Mouse (Mus musculus): ENCODE measurements around the gene Arntl. TPM values are rescaled to one million over a fixed set of nuclear protein-coding genes. Genes with fewer than 3 reads are reported as not detected.

Arntl gene
- total RNA-seq, 2 experiments from 2014 or later: 34.9 to 40.3 TPM

DNA sequence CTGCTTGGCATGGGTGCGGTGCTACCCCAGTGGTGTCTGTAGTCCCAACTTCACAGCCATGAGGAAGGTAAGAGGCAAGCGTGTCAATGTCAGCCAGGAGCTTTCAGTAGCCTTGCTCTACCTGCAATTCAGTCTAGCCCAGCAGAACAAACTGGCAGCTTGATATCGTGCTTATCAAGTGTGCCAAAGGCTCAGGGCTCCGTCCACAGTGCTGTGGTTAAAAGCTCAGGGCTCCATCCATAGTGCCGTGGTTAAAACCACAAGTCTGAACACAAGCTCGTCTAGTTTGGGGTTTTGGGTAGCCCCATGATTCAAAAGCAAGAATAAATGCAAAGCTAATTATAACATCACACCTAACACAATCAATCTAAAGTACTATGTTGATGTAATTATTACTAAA lies 87.3 kb downstream of the Arntl start:
- no peak for DNase-seq (ENCODE audit: low spot score in 2 of 2)
- no peak overlapping the region for H3K4me3 ChIP-seq
- no peak overlapping the region for H3K27ac ChIP-seq
- TF ChIP-seq CTCF (conservative IDR thresholded peaks at IDR 0.05): no peak

DNA sequence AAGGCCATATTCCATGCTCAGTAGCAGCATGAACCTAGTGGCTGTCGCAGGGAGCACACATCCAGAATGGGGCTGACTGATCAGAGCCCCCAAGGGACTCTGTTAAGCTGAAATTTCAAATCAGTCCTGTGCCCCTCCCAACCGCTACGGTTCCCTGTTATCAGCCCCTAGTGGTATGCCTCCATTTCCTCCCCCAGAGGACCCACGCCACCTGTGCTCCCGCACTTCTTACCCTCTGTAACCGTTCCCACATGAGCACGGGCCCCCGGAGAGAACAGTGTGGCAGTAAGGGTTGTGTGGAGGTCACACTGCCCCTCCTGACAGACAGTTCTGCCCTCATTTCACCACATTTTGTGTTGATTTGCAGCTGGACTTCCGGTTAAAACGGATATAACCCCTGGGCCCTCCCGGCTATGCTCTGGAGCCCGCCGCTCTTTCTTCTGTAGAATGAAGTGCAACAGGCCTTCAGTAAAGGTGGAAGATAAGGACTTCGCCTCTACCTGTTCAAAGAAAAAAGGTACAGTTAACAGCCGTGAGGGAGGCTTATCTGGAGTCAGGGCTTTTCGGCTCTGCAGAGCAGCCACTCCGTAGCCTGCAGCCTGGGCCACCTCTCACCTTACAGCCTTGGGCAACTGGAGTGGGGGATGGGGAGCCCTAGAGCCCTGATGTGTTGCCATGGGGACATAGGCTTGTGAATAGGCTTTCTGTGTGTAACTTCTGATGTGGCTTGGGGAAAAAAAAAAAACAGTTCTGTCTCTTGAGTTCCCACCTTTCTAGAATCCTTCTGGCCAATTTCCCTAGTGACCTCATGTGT lies 88.0 kb downstream of the Arntl start:
- H3K4me3 ChIP-seq: no peak overlapping the region
- H3K27ac ChIP-seq: no peak overlapping the region
- DNase-seq (ENCODE audit: low spot score in 2 of 2): no peak
- TF ChIP-seq CTCF (conservative IDR thresholded peaks at IDR 0.05): peak; percentile 25

DNA sequence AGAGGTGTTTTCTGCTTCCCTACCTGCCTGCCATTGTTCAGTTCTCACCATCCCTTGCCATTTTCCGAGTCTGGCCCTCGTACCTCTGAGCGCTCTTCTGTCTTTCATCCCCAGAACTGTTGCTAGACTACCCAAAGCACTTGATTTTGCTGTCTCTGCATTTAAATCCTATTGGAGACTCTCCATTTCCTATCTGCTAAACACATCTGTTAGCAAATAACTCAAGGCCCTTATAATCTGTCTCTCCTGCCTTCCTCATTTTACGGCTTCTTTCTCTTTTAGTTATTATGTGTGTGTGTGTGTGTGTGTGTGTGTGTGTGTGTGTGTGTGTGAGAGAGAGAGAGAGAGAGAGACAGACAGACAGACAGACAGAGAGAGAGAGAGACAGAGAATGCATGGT lies 90.5 kb downstream of the Arntl start:
- H3K27ac ChIP-seq: no peak overlapping the region
- DNase-seq (ENCODE audit: low spot score in 2 of 2): no peak
- no peak overlapping the region for H3K4me3 ChIP-seq
- no peak for TF ChIP-seq CTCF (conservative IDR thresholded peaks at IDR 0.05)

DNA sequence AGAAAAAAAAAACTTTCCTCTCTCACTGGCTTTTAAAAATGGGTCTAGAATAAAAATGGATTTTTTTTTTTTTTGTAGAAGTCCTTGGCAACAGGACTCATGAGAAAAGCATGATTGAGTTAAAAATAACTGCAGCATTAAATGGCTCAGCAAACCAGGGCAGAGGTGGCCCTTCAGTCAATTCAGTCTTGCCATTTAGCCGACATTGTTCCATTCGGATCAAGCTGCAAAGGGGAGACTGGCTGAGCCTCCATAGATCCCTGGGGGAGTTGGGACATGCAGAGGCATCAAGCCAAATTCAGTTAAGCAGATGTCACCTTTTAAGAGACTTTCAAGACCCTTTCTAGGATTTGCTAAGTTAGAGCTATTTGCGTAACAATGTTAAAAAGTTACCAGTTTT lies 102.9 kb downstream of the Arntl start:
- no peak overlapping the region for H3K4me3 ChIP-seq
- H3K27ac ChIP-seq: peak overlapping the region; percentile 60; the same call in 1 of the 2 replicates
- TF ChIP-seq CTCF (conservative IDR thresholded peaks at IDR 0.05): no peak
- no peak for DNase-seq (ENCODE audit: low spot score in 2 of 2)

DNA sequence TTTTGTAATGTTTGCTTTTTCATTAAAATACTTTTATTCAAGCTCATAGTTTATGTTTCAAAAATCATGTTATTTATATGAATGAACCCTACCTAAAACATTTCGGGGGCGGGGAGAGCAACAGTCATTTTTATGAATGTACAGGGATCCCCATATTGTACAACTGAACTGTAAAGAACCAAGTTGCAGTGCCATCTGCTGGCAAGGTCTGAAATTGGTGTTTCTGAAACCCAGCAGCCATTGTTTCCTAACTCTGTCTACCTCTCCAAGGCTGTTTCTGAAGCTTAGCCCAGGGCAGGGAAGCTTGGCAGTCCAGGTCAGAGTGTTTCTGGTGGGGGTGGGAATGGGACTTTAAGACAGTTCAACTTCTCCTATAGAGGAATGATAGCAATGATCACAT lies 104.5 kb downstream of the Arntl start:
- peak; percentile 53 to 74 for DNase-seq (ENCODE audit: low spot score in 2 of 2)
- TF ChIP-seq CTCF (conservative IDR thresholded peaks at IDR 0.05): peak; percentile 85
- Histone ChIP-seq H3K4me3 (no peak overlapping the region), H3K27ac (no peak overlapping the region)

DNA sequence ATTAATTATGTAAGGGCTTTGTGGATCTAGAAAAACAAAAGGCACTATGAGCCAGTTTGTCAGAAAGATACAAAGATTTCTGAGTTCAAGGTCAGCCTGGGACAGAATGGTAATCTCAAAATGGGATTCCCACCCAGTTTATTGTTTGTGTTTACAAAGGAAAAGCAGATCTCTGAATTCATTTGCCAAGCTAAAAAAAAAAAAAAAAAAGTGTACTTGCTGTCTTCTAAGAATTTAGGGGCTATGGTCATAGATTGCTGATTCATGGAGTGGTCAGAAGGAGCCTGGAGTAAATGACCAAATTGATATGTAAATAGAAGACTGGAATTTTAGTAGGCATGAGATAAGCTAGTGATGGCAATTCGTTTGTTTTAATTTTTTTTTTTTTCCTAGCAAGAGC lies 112.9 kb downstream of the Arntl start:
- no peak for TF ChIP-seq CTCF (conservative IDR thresholded peaks at IDR 0.05)
- DNase-seq (ENCODE audit: low spot score in 2 of 2): no peak
- Histone ChIP-seq H3K27ac (peak overlapping the region; percentile 46; the same call in 1 of the 2 replicates), H3K4me3 (no peak overlapping the region)

DNA sequence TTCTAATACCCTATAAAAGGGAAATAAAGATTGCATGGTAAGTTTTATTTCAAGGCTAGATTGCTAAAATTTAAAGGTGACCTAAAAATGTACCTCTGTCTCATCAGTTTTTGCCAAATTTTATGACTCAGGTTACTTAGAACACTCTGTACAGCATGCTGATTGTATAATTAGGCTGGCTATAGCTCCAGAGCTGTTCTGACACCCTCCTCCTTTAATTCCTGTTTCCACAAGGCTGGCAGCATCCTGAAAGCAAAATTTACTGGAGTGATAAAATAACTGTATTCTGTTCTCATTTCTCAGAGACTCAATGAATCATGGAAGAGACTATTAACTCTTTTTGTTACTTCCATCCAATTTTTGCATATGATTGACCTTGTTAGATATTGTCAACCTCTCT lies 126.8 kb downstream of the Arntl start:
- H3K4me3 ChIP-seq: no peak overlapping the region
- DNase-seq (ENCODE audit: low spot score in 2 of 2): no peak
- TF ChIP-seq CTCF (conservative IDR thresholded peaks at IDR 0.05): no peak
- H3K27ac ChIP-seq: peak overlapping the region; percentile 19

DNA sequence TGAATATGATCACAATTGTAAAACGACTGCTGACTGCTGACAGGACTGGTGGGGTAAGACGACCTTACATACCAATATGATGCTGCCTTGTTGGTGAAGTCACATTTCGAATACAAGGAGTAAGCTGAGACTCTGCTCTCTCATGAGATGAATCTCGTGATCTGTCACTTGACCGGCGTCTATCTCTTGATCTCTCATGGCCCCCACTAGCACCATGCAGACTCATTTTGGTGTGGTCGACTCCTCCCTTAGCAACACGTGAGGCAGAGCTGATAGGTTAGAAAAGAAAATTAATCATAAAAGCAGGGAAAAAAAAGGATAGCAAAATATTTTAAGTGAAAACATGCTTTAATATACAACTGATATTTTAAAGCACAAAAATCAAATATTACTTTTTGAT lies 128.0 kb downstream of the Arntl start:
- DNase-seq (ENCODE audit: low spot score in 2 of 2): no peak
- TF ChIP-seq CTCF (conservative IDR thresholded peaks at IDR 0.05): no peak
- Histone ChIP-seq H3K27ac (0 out of 2 replicates have a peak overlapping the region, but pooled peaks have one; percentile 19), H3K4me3 (no peak overlapping the region)

DNA sequence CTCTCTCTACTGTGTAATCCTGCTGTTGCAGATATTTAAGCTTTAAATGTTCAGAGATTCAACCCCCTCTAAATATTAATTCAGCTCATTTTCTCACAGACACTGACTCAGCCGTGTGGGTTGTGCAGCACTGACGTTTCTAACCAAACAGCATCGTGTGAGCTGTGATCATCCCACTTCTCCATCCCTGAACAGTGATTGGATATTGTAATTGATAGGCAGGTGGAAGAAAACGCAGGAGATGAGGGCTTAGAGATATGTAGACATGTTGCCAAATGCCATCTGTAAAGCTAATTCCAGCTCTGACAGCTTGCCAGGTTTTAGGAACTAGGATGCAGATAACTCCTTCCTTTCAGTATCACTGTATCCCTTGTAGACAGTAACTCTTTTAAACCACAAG lies 140.0 kb downstream of the Arntl start:
- TF ChIP-seq CTCF (conservative IDR thresholded peaks at IDR 0.05): no peak
- H3K27ac ChIP-seq: peak overlapping the region; percentile 91
- peak overlapping the region; percentile 54 for H3K4me3 ChIP-seq
- DNase-seq (ENCODE audit: low spot score in 2 of 2): peak; percentile 69 to 93

DNA sequence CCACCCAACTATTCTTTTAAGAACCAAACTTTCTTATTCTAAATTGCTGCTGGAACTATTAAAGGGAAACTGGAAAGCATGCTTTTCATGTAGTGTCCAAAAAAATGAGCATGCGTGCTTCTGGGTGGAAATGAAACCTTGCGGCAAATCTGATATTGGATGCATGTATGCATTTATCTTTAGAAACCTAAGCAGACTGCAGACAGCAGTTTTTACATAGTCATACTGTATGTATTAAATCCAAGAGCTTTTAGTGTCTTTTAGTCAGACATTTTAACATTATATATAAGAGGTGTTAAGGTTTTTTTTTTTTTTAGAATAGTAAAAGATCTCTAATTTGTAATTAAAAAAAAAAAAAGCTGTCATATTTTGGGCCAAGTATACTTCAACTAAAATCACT lies 140.4 kb downstream of the Arntl start:
- Histone ChIP-seq H3K27ac (peak overlapping the region; percentile 91), H3K4me3 (peak overlapping the region; percentile 46)
- peak; percentile 24 for TF ChIP-seq CTCF (conservative IDR thresholded peaks at IDR 0.05)
- no peak for DNase-seq (ENCODE audit: low spot score in 2 of 2)

DNA sequence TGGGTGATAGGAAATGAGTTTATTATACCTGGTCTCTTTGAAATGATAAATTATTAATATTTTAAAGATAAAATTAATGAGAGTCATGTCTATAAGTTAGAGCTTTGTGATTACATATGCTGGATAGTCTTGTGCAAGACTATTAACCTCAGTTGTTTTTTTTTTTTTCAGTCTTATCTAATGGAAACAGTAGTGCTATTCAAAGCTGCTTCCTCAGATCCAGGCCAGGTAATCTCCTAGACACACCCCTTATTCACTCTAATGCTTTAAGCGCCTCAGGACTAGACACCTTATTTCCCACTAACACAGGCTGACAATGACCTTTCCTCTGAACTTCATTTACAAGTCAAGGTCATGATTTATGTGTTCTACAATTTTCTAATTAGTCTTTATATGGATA lies 141.8 kb downstream of the Arntl start:
- no peak for TF ChIP-seq CTCF (conservative IDR thresholded peaks at IDR 0.05)
- DNase-seq (ENCODE audit: low spot score in 2 of 2): no peak
- H3K27ac ChIP-seq: no peak overlapping the region
- no peak overlapping the region for H3K4me3 ChIP-seq

Other genes starting within 250 kb of the Arntl start
- gene Btbd10, start 161.9 kb downstream of the Arntl start, total RNA-seq (2021): 10 to 100 TPM; 59.8 to 62.9 TPM
- gene Pth, start 181.1 kb downstream of the Arntl start, total RNA-seq (2021): not detected

Data from layer of hippocampus, adult 2 months (tissue).